Mouse (Mus musculus) neural tube, embryonic 14.5 days (tissue): ENCODE measurements around the gene Rac3. TPM values are rescaled to one million over a fixed set of nuclear protein-coding genes. Genes with fewer than 3 reads are reported as not detected.

Experiments
- ATAC-seq: fragments of 200-750 bp; cut with Nextera tagmentation; 2 replicates; pipeline ENCODE4 v1.8.0; 2017; ENCODE audit warnings: low read depth, mild to moderate bottlenecking, moderate TSS enrichment, moderate library complexity
- H3K27ac ChIP-seq: fragments of 300-500 bp; sonication (generic); 2 replicates; pipeline ENCODE4 v1.5.1; 2014; ENCODE audit warnings: low read depth, mild to moderate bottlenecking, control low read depth, low read length, moderate library complexity, mixed read lengths
- H3K27me3 ChIP-seq: fragments of 300-500 bp; sonication (generic); 2 replicates; pipeline ENCODE4 v1.6.1; 2014; ENCODE audit warnings: low read length; ENCODE audit not compliant: control insufficient read depth, insufficient read depth
- H3K36me3 ChIP-seq: fragments of 300-500 bp; sonication (generic); 2 replicates; pipeline ENCODE4 v1.6.1; 2014; ENCODE audit warnings: low read length, mixed read lengths; ENCODE audit not compliant: control insufficient read depth, insufficient read depth
- H3K4me1 ChIP-seq: fragments of 300-500 bp; sonication (generic); 2 replicates; pipeline ENCODE4 v1.6.1; 2014; ENCODE audit warnings: low read length; ENCODE audit not compliant: control insufficient read depth, insufficient read depth
- H3K4me2 ChIP-seq: fragments of 300-500 bp; sonication (generic); 2 replicates; pipeline ENCODE4 v1.6.1; 2014; ENCODE audit warnings: mild to moderate bottlenecking, low read depth, low read length, control low read depth
- H3K4me3 ChIP-seq: fragments of 300-500 bp; sonication (generic); 2 replicates; pipeline ENCODE4 v1.5.1; 2014; ENCODE audit warnings: low read depth, low read length, control low read depth, mixed read lengths
- H3K9ac ChIP-seq: fragments of 300-500 bp; sonication (generic); replicated peaks from 2 replicates; pipeline ENCODE4 v1.6.1; 2014; ENCODE audit warnings: low read depth, mild to moderate bottlenecking, control low read depth, low read length, mixed read lengths
- H3K9me3 ChIP-seq: fragments of 300-500 bp; sonication (generic); 2 replicates; pipeline ENCODE4 v1.6.1; 2016; ENCODE audit warnings: low read length; ENCODE audit not compliant: control insufficient read depth
- whole genome bisulfite sequencing: fragments of 180-500 bp; shearing (Covaris S2); extraction: QIAGEN DNeasy Blood & Tissue Kit; methylation state at CpG from one replicate; pipeline ENCODE4 v1.1.7; 2014; 5-methylcytosine and 5-hydroxymethylcytosine counted together
- polyA plus RNA-seq: library from polyadenylated mRNA; unstranded; fragments of >200 nt; fragmentation: Nextera tagmentation; extraction: Ambion mirVana; gene quantifications from 2 replicates; pipeline ENCODE4 v1.2.1, GENCODE M21; 2014

The Rac3 gene
- polyA plus RNA-seq, 1 experiment from 2014 or later: 135 TPM

DNA sequence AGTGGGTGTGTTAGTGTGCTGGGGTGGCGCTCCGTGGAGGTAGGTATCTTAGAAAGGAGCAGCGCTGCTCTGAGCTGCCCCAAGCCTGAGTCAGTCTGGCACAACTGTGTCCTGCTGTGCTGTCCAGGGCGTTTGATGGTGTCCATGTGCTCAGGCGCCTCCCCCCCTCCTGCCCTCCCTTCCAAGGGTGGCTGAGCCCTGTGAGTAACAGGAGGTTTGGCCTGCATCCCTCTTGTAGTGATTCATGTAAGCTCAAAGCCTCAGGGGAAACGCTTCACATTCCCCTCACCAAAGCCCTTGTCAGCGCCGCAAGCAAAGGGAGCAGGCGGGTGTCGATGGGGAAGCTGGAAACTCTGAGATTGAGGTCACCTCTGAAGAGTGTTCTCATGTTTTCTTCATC lies 23.5 kb upstream of the Rac3 start:
- H3K27me3 ChIP-seq: no peaks in the 10 kb centered on the region
- no peak overlapping the region for H3K9ac ChIP-seq
- WGBS: 70% methylated on average over 10 of the region's 10 CpGs
- no peaks in the 10 kb centered on the region for H3K4me1 ChIP-seq
- no peak for ATAC-seq
- H3K4me3 ChIP-seq: no peak overlapping the region
- H3K4me2 ChIP-seq: no peak overlapping the region
- no peak overlapping the region for H3K27ac ChIP-seq
- peaks cover 4% of the 10 kb centered on the region; the same call in 1 of the 2 replicates for H3K36me3 ChIP-seq
- no peaks in the 10 kb centered on the region for H3K9me3 ChIP-seq

DNA sequence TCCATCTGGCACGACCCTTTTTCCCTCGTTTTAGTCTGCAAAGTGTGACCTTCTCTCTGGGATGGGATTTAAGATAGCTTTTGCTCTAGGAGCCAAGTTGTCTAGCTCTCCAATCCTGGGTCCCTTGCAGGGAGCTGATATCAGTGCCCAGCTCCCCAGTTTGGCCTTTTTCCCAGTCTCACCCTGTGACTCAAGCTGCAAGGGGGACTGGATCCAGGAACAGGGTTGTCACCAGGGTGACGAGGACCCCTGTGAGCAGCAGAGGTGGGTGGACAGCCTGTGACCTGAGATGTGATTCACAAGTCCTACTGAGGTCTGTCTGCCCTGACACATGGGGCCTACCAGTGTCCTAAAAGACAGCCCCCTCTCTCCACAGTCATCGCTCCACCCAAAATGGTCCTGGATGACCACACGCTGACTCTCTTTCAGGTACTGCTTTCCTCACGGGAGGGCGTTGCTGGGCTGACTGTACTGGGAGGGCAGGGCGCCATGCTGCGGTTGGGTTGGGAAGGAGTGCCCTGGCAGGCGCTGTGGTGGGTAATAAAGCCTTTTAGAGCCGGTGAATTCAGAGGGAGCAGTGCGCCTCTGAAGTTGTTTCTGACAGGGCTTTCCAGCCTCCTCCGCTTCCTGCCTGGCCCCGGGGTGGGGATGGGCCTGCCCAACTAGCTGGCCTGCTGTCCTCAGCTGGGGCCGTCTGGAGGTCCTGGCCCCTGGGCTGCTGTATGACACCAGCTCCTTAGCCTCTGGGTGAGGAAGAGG lies 17.4 kb upstream of the Rac3 start:
- WGBS: 27% methylated on average over 15 of the region's 15 CpGs
- Histone ChIP-seq H3K36me3 (0 out of 2 replicates have a peak, but pooled peaks cover 2% of the 10 kb centered on the region), H3K27me3 (no peaks in the 10 kb centered on the region), H3K4me2 (no peak overlapping the region), H3K4me1 (peaks cover 12% of the 10 kb centered on the region; the same call in 1 of the 2 replicates), H3K27ac (no peak overlapping the region), H3K9ac (no peak overlapping the region), H3K4me3 (no peak overlapping the region), H3K9me3 (no peaks in the 10 kb centered on the region)
- no peak for ATAC-seq

DNA sequence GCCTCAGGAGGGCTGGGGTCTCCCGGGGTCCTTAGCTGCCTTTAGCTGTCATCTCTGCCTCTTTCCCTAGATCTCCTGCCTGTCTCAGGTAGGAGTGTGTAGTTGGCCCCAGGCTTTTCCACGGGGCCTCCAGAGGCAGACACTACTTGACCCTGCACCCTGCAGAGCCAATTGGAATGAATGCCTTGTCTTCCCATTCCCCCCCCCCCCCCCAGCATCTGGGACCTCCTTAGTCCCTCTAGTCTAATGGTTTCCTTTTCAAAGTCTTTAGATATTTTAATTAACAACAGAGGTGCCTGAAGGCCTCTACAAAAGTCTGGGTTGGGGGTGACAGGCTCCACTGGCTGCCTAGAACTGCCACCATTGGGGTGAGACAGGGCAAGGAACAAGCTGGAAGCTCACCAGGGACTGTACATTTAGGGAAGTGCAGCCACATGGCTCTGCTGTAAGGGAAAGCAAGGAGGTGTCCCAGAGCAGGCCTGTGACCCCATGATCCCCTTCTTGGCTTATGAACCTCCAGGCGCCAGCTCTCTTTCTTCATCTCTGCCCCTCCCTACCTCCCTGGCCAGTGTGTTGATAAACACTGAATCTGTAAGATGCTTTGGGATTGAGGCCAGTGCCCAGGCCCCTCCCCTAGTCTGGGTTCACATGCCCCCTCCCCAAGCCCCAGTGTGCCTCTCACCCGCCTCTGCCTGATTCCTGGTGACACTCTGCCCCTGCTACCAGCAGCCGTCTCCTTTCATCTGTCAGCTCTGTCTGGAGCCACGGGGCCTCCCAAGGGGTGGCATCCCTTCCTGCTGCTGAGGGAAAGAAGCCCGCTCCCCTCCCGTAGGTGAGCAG lies 16.6 kb upstream of the Rac3 start:
- H3K9ac ChIP-seq: no peak overlapping the region
- no peak for ATAC-seq
- no peak overlapping the region for H3K27ac ChIP-seq
- H3K36me3 ChIP-seq: 0 out of 2 replicates have a peak, but pooled peaks cover 2% of the 10 kb centered on the region
- no peaks in the 10 kb centered on the region for H3K9me3 ChIP-seq
- no peak overlapping the region for H3K4me2 ChIP-seq
- peaks cover 12% of the 10 kb centered on the region; the same call in 1 of the 2 replicates for H3K4me1 ChIP-seq
- H3K4me3 ChIP-seq: no peak overlapping the region
- no peaks in the 10 kb centered on the region for H3K27me3 ChIP-seq
- 16% methylated on average over 8 of the region's 8 CpGs for WGBS

DNA sequence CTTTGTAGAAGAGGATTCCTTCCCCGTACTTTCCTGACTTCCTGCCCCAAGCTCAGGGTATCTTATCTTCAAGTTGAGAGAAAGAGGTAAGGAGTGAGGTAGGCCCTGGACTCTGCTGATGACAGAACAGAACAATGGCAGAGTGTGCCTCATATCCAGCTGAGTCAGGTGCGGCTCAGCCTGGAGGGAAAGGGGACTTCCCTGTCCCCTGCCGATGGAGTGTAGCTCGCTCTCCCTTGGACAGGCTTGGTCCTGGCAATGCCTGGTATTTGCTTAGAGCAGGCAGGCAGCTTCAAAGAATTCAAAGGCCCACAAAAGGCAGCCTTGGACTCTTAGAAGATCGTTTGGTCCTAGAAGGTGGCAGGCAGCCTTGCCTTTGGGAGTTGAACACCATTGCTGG lies 15.2 kb upstream of the Rac3 start:
- Histone ChIP-seq H3K4me2 (no peak overlapping the region), H3K4me1 (peaks cover 12% of the 10 kb centered on the region; the same call in 1 of the 2 replicates), H3K27me3 (no peaks in the 10 kb centered on the region), H3K9me3 (no peaks in the 10 kb centered on the region), H3K9ac (no peak overlapping the region), H3K4me3 (no peak overlapping the region), H3K27ac (no peak overlapping the region), H3K36me3 (peaks cover 9% of the 10 kb centered on the region; the same call in 1 of the 2 replicates)
- 62% methylated on average over 5 of the region's 5 CpGs for WGBS
- ATAC-seq: no peak

DNA sequence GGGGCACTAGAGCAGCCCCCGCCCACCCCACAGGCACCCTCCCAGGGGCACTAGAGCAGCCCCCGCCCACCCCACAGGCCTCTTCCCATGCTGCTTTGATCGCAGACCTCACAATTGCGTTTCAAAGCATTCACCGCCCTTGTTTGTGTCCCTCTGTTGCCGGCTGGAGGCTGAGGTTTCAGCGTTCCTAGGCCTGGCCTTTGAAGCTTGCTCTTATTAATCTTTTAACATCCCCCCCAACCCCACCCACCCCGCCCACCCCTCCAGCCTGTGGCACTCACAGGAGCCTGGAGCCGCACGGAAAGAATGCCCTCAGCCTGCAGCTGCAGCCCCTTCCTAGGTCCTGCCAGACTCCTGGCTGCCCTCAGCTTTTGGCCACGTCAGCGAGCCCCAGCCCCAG lies 14.0 kb upstream of the Rac3 start:
- Histone ChIP-seq H3K27me3 (no peaks in the 10 kb centered on the region), H3K4me2 (no peak overlapping the region), H3K4me3 (no peak overlapping the region), H3K4me1 (peaks cover 12% of the 10 kb centered on the region; the same call in 1 of the 2 replicates), H3K9ac (no peak overlapping the region), H3K27ac (no peak overlapping the region), H3K36me3 (peaks cover 9% of the 10 kb centered on the region; the same call in 1 of the 2 replicates), H3K9me3 (no peaks in the 10 kb centered on the region)
- 8% methylated on average over 12 of the region's 12 CpGs for WGBS
- no peak for ATAC-seq

DNA sequence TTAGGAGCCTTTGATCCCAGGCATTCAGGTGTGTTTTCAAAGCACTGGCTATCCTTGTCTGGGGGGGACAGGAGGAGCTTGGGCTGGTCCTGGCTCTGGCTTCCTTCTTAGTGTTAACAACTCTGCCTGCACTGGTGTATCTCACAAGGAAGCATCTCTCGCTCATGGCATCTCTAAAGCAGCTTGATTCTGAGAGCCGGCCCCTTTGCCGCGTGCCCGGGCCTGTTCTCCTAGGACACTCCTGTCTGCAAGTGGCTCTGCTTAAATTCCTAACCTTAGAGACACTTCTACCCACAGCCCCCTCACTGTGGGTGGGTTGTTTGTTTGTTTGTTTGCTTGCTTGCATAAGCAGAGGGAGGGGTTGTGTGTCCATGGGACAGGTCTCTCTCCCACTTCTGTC lies 13.3 kb upstream of the Rac3 start:
- no peak overlapping the region for H3K9ac ChIP-seq
- no peak overlapping the region for H3K4me2 ChIP-seq
- peaks cover 19% of the 10 kb centered on the region for H3K4me1 ChIP-seq
- H3K27ac ChIP-seq: no peak overlapping the region
- peaks cover 9% of the 10 kb centered on the region; the same call in 1 of the 2 replicates for H3K36me3 ChIP-seq
- H3K27me3 ChIP-seq: no peaks in the 10 kb centered on the region
- ATAC-seq: no peak
- no peak overlapping the region for H3K4me3 ChIP-seq
- no peaks in the 10 kb centered on the region for H3K9me3 ChIP-seq
- WGBS: 30% methylated on average over 5 of the region's 5 CpGs

DNA sequence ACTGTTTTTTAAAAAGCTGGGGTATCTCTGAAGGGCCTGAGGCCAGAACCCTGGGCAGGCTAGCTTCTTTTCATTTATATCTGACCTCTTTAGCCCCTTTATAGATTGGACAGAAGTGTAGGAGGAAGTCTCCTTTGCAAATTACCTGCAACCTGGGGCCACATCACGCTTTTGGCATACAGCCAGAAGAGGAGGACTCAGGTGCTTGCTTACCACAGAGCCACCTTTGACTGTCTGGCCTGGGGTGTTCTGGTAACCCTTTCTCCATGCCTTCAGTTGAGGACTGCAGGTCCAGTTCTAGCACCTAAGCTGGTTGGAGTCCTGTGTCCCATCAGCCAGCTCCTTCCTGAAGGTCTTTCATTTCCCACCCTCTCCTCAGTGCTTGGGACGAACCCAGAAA lies 11.7 kb upstream of the Rac3 start:
- Histone ChIP-seq H3K27me3 (no peaks in the 10 kb centered on the region), H3K9ac (no peak overlapping the region), H3K36me3 (peaks cover 6% of the 10 kb centered on the region; the same call in 1 of the 2 replicates), H3K9me3 (no peaks in the 10 kb centered on the region), H3K4me2 (no peak overlapping the region), H3K4me3 (no peak overlapping the region), H3K27ac (no peak overlapping the region), H3K4me1 (peaks cover 21% of the 10 kb centered on the region)
- 63% methylated on average over 2 of the region's 2 CpGs for WGBS
- no peak for ATAC-seq

DNA sequence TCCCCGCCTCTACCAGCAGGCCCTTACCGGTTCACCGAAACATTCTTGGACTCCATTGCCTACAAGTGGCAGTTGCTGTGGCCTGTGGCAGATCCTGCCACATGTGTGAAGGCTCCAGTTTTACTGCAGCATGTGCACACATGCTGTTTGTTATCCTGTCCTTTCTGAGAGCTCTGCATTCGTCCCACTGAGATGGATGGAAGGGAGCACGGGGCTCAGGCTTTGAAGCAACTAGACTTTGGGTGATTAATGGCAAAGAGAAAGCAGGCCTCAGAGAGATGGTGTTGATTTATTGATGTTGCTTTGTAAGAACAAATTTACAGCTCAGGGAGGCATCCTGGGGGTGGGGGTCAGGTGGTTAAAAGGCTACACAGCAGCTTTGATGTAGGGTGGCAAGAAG lies 10.6 kb upstream of the Rac3 start:
- H3K4me1 ChIP-seq: peaks cover 25% of the 10 kb centered on the region
- H3K4me2 ChIP-seq: no peak overlapping the region
- no peaks in the 10 kb centered on the region for H3K27me3 ChIP-seq
- H3K9me3 ChIP-seq: no peaks in the 10 kb centered on the region
- no peak overlapping the region for H3K9ac ChIP-seq
- ATAC-seq: no peak
- H3K36me3 ChIP-seq: peaks cover 6% of the 10 kb centered on the region
- no peak overlapping the region for H3K27ac ChIP-seq
- no peak overlapping the region for H3K4me3 ChIP-seq
- WGBS: 25% methylated on average over 5 of the region's 5 CpGs
